Mouse (Mus musculus) CH12.LX (cell line): ENCODE data around the gene Taar3.

Source experiments
- CHD2 ChIP-seq: IDR thresholded peaks from 2 replicates; pipeline ENCODE4 v1.6.1; 2011; ENCODE audit warnings: low read length, improper control_type of control experiment
- CTCF ChIP-seq, 2 experiments: IDR thresholded peaks in 1 of 2; conservative IDR thresholded peaks in 1 of 2; 2 replicates each; pipeline ENCODE4 v1.5.1; 2011 to 2012; ENCODE audit warnings: low read depth in 2 of 2, low read length in 2 of 2, improper control_type of control experiment in 1 of 2, inconsistent platforms in 1 of 2, mild to moderate bottlenecking in 1 of 2, moderate library complexity in 1 of 2
- EP300 ChIP-seq: IDR thresholded peaks from 2 replicates; pipeline ENCODE4 v1.6.1; 2011; ENCODE audit warnings: low read length, improper control_type of control experiment
- GABPA ChIP-seq: IDR thresholded peaks from 2 replicates; pipeline ENCODE4 v1.6.1; 2012; ENCODE audit warnings: low read depth, low read length, improper control_type of control experiment, inconsistent platforms; ENCODE audit not compliant: insufficient replicate concordance
- HCFC1 ChIP-seq: IDR thresholded peaks from 2 replicates; pipeline ENCODE4 v1.6.1; 2012; ENCODE audit warnings: low read depth, mild to moderate bottlenecking, inconsistent platforms, low read length, improper control_type of control experiment
- IRF4 ChIP-seq: IDR thresholded peaks from 2 replicates; pipeline ENCODE4 v1.6.1; 2014; ENCODE audit warnings: low read depth, mild to moderate bottlenecking, inconsistent platforms, low read length, improper control_type of control experiment
- JUND ChIP-seq: conservative IDR thresholded peaks from 2 replicates; pipeline ENCODE4 v1.6.1; 2011; ENCODE audit warnings: low read depth, low read length, improper control_type of control experiment
- MXI1 ChIP-seq: IDR thresholded peaks from 2 replicates; pipeline ENCODE4 v1.6.1; 2011; ENCODE audit warnings: mild to moderate bottlenecking, low read depth, low read length, improper control_type of control experiment
- POLR2A ChIP-seq: IDR thresholded peaks from 2 replicates; pipeline ENCODE4 v1.6.1; 2011; ENCODE audit warnings: low read depth, mild to moderate bottlenecking, improper control_type of control experiment, low read length
- SMC3 ChIP-seq: IDR thresholded peaks from 2 replicates; pipeline ENCODE4 v1.6.1; 2011; ENCODE audit warnings: low read depth, low read length, improper control_type of control experiment
- UBTF ChIP-seq: IDR thresholded peaks from 2 replicates; pipeline ENCODE4 v1.6.1; 2012; ENCODE audit warnings: low read depth, mild to moderate bottlenecking, inconsistent platforms, low read length, improper control_type of control experiment, moderate library complexity
- USF2 ChIP-seq: conservative IDR thresholded peaks from 2 replicates; pipeline ENCODE4 v1.6.1; 2011; ENCODE audit warnings: low read depth, low read length, improper control_type of control experiment

- no peak for TF ChIP-seq JUND
- no peak for TF ChIP-seq SMC3
- TF ChIP-seq UBTF: no peak
- no peak for TF ChIP-seq USF2
- no peak for TF ChIP-seq EP300
- TF ChIP-seq MXI1: no peak
- TF ChIP-seq POLR2A: no peak
- TF ChIP-seq CTCF (conservative IDR thresholded peaks at IDR 0.05 in 1 of 2, IDR thresholded peaks at IDR 0.05 in 1 of 2; ENCODE audit: low read depth in 2 of 2, low read length in 2 of 2): no peak
- TF ChIP-seq HCFC1: no peak
- TF ChIP-seq CHD2: no peak
- TF ChIP-seq IRF4: no peak
- no peak for TF ChIP-seq GABPA
Measured at GRCm38 (mm10) chr10:23977958-23978357, 28.6 kb downstream of the Taar3 start.
